Mouse (Mus musculus): ENCODE data around the gene Commd7.

DNA sequence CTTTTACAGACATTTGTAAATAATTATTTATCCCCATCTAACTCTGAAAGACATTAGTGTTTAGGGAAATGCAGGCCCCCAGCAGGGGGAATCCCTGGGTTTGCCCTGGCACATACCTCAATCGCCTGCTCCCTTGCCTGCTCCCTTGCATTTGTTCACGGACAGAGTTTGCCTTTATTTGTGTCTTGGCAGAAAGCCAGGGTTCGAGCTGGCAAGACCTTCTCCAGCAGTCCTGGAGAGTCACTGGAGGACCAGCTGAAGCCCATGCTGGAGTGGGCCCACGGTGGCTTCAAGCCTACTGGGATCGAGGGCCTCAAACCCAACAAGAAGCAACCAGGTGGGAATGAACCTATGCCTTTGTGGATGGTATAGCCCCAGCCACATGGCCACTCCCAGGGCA is 37.5 kb upstream of the Commd7 start:
- TF ChIP-seq ZNF384 (IDR thresholded peaks at IDR 0.05; ENCODE audit: low read depth, low read length): no peak
- no peak for TF ChIP-seq HCFC1 (IDR thresholded peaks at IDR 0.05; ENCODE audit: borderline replicate concordance, insufficient read depth, low read length)
